Mouse (Mus musculus): ENCODE data around the gene 1700034J05Rik.

DNA sequence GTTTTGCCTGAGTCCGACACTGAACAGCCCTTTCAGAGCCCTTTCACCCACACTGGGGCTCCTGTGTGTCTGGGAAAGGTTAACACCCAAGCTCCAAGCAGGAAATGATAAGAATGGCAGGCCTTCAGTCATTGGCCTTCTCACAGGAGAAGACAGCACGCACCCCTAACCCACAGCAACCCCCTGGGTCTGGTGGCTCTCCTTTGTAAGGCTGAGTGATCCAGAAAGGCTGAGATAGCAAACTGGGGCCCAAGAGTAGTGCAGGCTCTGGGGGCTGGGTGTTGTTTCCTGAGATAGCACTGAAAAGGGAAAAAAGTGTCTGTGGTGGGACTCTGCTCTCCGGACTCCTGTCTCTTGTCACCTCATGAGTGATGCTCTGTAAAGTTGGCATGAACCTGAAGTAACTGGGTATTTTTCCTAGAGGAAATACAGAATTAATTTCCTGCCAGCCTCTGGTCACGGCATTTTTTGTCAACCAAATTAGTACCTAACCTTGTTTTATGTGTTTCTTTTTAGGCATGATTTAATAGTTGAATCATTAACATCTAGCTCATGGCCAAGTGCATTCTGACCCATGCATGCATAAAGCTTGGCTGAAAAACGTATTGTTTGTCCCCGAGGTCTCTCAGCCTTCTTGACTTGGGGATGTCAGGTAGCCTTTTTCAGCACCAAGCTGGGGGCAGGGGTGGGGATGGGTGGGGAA lies 7.7 kb downstream of the 1700034J05Rik start:
- TF ChIP-seq POLR2A (IDR thresholded peaks at IDR 0.05; ENCODE audit: low read depth, low read length): no peak
- no peak for TF ChIP-seq CTCF (IDR thresholded peaks at IDR 0.05; ENCODE audit: borderline replicate concordance, insufficient read depth, low read length)
